Mouse (Mus musculus) A20 (cell line): ENCODE data around the gene Fndc3b.
A peak's percentile ranks its signal among the peaks of the same experiment; 100 is the strongest.

Source experiments
- DNase-seq: peaks from one replicate; pipeline ENCODE4 v3.0.0-alpha.2; 2011; ENCODE audit warnings: low read depth, low spot score

Gene Fndc3b

DNA sequence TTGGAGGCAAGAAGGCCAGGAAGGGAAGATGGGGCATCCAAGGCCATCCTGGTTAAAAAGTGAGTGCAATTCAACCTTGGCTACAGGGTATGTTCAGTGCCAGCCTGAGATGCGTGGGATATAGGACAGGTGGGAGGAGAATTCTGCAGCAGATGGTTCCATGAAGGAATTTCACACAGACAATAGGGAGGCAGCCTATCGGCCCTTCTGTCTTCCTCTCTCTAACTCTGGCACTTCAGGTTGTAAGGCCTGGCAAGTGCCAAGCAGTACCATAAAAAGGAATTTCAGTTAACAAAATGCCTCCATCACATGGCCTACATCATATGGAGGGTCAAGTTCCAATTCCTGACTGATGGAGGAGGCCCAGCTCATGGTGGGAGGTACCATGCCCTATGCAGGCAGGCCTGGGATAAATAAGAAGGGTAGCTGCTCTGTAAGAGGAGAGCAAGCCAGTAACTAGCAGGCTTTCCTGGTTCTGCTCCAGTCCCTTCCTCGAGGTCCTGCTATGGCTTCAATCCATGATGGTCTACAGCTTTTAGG lies 155.6 kb downstream of the Fndc3b start:
- DNase-seq: no peak

GRCm38 (mm10) chr3:27554325-27554724 lies 156.8 kb downstream of the Fndc3b start:
- no peak for DNase-seq

GRCm38 (mm10) chr3:27553781-27554180 lies 157.3 kb downstream of the Fndc3b start:
- no peak for DNase-seq

DNA sequence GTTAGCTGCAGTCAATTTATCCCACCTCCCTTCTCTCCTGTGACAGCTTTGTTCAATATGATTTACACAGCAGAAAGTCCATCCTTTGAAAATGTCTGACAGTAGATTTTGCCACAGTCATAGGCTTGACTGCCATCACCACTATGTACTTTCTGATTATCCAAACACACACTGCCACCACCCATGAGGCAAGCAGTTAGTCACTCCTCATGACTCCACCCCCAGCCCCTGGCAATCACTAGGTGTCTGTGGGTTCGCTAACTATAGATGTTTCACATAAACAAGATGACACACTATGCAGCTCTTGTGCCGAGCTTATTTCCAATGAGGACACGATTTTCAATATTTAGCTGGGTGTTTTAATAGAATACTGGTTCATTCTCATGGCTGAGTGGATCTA lies 160.1 kb downstream of the Fndc3b start:
- DNase-seq: no peak

DNA sequence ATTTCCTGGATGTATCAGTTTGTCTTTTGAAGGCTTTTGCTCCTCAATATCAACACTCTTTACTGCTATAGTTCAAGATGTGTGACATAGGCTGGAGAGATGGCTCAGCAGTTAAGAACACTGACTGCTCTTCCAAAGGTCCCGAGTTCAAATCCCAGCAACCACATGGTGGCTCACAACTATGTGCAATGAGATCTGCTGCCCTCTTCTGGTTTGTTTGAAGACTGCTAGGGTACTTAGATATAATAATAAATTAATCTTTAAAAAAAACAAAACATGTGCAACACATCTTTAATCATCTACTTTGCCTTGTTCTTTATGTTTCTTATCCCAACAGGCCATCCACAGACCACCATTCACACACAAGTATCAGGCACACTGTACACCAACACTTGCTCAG lies 160.7 kb downstream of the Fndc3b start:
- no peak for DNase-seq

DNA sequence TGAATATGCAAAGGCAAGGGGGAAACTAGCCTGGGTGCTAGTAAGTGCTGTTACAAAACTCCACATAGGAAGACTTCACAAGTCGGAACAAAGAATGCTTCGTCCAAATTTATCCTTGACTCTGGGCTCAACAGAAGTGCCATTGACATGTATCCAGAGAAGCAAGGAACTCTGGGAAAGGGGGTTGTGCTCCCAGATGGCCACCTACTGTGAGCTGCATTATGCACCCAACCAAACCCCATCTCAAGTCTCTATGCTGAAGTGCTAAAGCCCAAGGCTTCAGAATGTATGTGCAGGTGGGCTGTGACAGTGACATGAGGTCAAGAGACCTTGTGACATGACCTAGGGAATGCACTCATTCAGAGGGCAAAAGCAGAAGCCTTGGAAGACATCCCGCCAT lies 165.5 kb downstream of the Fndc3b start:
- DNase-seq: no peak

GRCm38 (mm10) chr3:27544061-27544460 lies 167.0 kb downstream of the Fndc3b start:
- DNase-seq: no peak

GRCm38 (mm10) chr3:27541841-27542240 lies 169.3 kb downstream of the Fndc3b start:
- no peak for DNase-seq

DNA sequence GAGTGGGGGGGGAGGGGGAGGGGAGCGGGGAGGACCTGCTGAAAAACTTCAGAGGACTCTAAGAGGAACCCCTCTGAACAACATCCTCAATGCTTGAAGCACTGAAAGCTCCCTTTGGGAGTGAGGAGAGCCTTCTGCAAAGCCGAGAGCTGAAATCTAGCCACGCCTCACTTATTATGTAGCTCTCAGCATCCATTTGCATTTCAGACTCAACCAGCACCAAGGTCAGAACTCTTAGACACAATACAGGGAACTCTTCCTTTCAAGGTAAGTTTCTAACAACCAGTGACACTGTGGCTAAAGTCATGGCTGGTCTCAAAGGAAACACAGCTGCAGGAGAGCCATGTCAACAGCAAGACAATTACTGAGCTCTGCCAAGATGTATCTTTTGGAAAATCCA lies 169.9 kb downstream of the Fndc3b start:
- DNase-seq: no peak

DNA sequence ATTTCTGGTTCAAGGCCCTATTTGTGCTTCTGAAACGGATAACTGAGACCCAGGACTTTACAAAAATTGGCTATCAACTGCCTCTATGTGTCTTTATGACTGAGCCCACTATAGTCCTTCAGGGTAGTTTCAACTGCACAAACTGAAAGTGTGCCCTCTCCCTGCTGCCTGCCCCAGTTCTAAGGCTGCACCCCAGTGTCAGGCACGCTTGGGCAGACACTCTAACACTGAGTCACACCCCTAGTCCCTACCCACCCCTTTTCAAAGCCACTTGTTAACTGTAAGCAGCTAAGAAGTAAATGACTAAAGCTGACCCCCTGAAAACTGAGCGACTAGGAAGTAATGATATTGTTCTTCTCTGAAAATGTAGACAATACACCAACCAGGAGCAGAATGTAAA lies 176.9 kb downstream of the Fndc3b start:
- DNase-seq: no peak

GRCm38 (mm10) chr3:27533721-27534120 lies 177.4 kb downstream of the Fndc3b start:
- DNase-seq: no peak

GRCm38 (mm10) chr3:27531993-27532392 lies 179.1 kb downstream of the Fndc3b start:
- DNase-seq: no peak

GRCm38 (mm10) chr3:27530370-27530769 lies 180.7 kb downstream of the Fndc3b start:
- DNase-seq: no peak

DNA sequence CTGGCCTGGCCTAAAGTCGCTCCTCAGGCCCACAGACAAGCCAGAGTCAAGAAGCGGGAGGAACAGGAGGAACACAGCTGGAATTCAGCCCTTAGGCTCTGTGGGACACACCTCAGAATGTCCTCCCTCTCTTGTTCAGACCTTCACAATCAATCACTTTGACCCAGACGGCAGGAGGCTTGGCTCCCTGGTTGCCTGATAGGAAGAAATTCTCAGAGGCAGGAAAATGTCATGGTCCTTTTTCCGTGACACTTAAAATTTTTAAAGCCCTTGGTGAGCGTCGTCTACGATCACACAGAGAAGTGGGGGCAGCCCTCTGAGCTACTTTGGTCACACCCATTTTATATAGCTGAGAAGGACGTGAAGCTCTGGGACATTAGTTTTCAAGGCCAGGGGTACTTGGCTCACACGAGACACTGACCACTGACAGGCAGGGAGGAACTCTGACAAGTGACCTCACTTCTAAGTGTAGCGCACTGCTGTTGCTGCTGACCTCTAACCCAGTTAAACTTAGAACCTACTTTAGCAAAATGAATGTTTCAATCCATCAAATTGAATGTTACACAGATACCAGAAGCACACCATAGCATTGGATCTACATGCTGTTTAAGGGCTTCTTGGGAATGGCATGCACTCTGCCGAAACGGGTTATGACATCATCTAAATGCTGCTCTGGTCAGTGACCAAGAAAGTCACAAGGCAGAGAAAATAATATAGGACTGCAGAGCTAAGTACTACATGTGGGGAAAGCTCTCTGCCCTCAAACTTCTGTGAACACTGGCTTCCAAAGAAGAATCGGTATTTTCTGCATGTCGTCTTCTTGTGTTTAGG lies 181.7 kb downstream of the Fndc3b start:
- DNase-seq: no peak

DNA sequence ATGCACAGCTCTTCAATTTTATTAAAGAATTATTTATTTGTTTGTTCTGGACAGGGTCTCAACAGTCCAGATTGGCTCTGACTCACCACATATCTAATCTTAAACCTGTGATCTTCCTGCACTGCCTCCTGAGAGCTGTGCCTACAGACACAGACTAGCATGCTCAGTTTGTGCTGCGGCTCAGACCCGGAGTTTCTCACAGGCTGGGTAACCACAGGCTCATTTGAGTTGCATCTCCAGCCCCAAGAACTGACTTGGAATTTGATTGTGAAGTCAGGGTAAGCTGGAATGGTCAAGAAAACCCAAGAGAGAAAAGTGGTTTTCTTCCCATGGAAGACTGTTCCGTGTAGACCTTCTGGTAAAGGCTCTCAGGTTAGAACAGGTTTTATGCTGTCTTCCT lies 184.1 kb downstream of the Fndc3b start:
- no peak for DNase-seq

DNA sequence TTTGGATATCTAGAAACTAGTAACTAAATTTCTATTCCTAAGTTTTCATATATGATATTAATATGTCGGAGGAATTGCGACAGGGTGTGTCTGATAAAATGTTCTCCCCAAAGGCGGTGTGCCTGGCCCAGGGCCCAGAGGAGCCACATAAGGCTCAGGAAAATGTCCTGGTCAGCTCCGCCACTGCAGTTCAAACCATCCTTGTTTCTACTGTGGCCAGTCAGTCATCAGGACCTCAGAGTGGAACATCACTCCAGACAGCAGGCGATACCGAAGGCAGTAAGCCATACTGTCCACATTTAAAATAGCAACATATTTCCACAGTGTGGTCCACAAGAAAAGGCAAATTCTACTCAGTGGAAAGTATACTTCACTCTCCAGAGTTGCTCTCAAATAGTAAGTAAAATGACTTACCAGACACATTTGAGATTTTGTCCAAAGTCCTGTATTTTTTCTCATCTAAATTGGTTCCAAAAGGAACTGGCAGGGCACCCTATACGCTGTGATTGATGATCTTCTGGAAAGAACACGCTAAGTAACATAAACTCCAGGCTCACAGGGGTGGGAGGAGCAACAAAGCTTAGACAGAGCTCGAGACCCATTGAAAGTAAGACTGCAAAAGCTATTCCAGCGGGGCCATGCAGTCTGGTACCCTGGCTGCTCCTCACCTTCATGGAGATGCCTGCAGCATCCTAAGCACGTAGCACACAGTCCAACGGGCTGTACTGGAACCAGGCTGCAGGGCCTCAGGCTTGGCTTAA lies 187.8 kb downstream of the Fndc3b start:
- DNase-seq: no peak

- no peak for DNase-seq
Measured at GRCm38 (mm10) chr3:27520391-27520790, 190.7 kb downstream of the Fndc3b start.

GRCm38 (mm10) chr3:27519481-27519880 lies 191.6 kb downstream of the Fndc3b start:
- DNase-seq: no peak

GRCm38 (mm10) chr3:27518935-27519334 lies 192.2 kb downstream of the Fndc3b start:
- DNase-seq: no peak

- peak; percentile 25 for DNase-seq
Measured at GRCm38 (mm10) chr3:27516536-27516935, 194.6 kb downstream of the Fndc3b start.

- DNase-seq: no peak
Measured at GRCm38 (mm10) chr3:27511765-27512164, 199.3 kb downstream of the Fndc3b start.

GRCm38 (mm10) chr3:27506886-27507285 lies 204.2 kb downstream of the Fndc3b start:
- DNase-seq: no peak

DNA sequence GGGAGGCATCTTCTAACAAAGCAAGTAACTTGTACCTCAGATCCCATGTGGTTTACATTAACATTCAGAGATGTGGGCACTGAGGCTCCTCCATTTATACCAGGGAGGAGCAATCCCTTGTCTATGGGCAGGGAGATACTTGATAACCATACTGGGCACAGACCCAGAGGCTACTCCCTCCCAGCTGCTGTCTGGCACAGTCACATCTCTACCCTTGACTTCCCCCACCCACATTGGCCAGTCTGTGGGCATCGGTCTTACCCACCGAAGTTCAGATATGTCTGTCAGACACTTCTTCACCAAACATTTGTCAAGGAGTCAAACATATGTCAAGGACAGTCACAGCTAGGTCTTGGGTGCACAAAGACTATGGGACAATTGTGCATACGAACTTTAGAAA lies 205.5 kb downstream of the Fndc3b start:
- no peak for DNase-seq
